14 mouse cellular contexts compared by ENCODE assay signal in the genomic region with DNA sequence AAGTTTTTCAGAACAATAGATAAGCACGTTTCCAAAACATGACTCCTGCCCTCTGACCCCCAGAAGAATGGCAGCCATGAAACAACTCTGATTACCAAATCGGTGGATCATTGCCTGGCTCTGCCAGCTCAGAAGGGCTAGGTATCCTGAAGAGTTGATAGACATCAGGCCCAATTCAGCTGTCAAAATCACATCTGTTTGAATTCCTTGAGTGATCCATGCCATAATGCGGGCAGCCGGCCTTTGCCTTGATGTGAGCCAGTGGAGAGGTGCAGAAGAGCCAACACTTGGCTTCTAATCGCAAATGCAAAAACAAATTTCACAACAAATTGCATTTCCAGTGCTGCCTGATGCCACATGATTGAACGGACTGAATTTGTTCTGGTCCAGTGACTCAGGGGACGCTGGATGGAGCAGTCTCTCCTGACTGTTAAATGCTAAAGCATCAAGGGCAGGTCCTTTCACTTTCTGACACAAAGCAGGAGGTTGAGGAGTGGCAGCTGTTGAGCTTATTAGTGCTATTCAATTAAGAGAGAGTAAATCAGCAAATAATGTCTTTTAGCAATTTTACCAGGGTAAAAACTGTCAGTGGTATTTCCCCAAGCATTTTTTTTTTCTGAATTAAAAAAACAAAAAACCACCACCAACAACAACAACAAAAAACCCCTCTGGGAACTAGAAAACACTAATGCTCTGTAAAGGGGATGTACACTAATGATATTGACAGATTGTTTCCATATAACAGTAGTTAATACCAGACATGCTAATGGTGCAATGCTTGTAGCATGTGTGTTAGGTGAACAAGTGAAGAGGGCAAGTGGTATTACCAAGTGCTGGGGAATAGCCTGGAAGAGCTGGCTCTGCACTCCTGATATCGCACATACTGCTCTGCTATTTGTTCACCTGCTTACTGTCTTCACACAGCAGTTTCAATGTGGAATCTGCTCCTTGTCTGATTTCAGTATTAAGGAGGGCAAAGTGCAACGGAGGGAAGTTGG.
DNase-seq lines count a peak whose midpoint lies in the region; ATAC-seq and TF ChIP-seq lines count a peak whose summit lies in the region.
"Had no signal": no experiment of that assay in that cellular context is flagged by ENCODE, and none has a peak within 500 bp of the region (broad histone marks: within the 10 kb centered on the region; RNA-seq: fewer than 3 reads in every experiment).

No protein-coding gene starts in this region.

- H3K27me3 ChIP-seq in intestine, embryonic 16.5 days (replicated peaks; ENCODE audit: control insufficient read depth, insufficient read depth, low read length): no peaks in the 10 kb centered on the region
- H3K27me3 ChIP-seq in intestine, postnatal 0 days (replicated peaks; ENCODE audit: control insufficient read depth, insufficient read depth, low read length): no peaks in the 10 kb centered on the region
- H3K27me3 ChIP-seq in hindbrain, embryonic 11.5 days (ENCODE audit: control insufficient read depth, insufficient read depth, low read length): no peaks in the 10 kb centered on the region
- H3K27me3 ChIP-seq in neural tube, embryonic 13.5 days: no peaks in the 10 kb centered on the region
- H3K27me3 ChIP-seq: stomach, embryonic 15.5 days had no signal

- H3K9ac ChIP-seq in intestine, embryonic 16.5 days (ENCODE audit: low read depth, low read length): no peak overlapping the region
- H3K9ac ChIP-seq in intestine, postnatal 0 days (ENCODE audit: low read depth, low read length): no peak overlapping the region
- no peak overlapping the region for H3K9ac ChIP-seq in hindbrain, embryonic 11.5 days (ENCODE audit: low read depth, low read length)
- no peak overlapping the region for H3K9ac ChIP-seq in neural tube, embryonic 13.5 days
- H3K9ac ChIP-seq: stomach, embryonic 15.5 days had no signal

- H3K4me3 ChIP-seq in intestine, embryonic 16.5 days (ENCODE audit: low read length): no peak overlapping the region
- H3K4me3 ChIP-seq in intestine, postnatal 0 days (ENCODE audit: low read depth, low read length): no peak overlapping the region
- no peak overlapping the region for H3K4me3 ChIP-seq in hindbrain, embryonic 11.5 days (ENCODE audit: low read depth, low read length)
- no peak overlapping the region for H3K4me3 ChIP-seq in neural tube, embryonic 13.5 days
- H3K4me3 ChIP-seq: heart, adult 2 months; stomach, embryonic 15.5 days had no signal

- TF ChIP-seq CTCF in intestine, postnatal 0 days (IDR thresholded peaks at IDR 0.05; ENCODE audit: low read depth): no peak

- H3K4me1 ChIP-seq in intestine, embryonic 16.5 days (ENCODE audit: control insufficient read depth, insufficient read depth, low read length): no peaks in the 10 kb centered on the region; the same call in 1 of the 2 replicates
- no peaks in the 10 kb centered on the region for H3K4me1 ChIP-seq in intestine, postnatal 0 days (replicated peaks; ENCODE audit: control insufficient read depth, insufficient read depth, low read length)
- H3K4me1 ChIP-seq in hindbrain, embryonic 11.5 days (replicated peaks; ENCODE audit: control insufficient read depth, insufficient read depth, low read length): no peaks in the 10 kb centered on the region
- H3K4me1 ChIP-seq in neural tube, embryonic 13.5 days (replicated peaks): peaks cover 10% of the 10 kb centered on the region
- H3K4me1 ChIP-seq: stomach, embryonic 15.5 days had no signal

- DNase-seq in hindbrain, embryonic 11.5 days (ENCODE audit: low spot score): peak; percentile 22
- DNase-seq in kidney, postnatal 10 days: peak; percentile 18
- DNase-seq in adipocyte (ENCODE audit: low spot score): no peak
- no peak for DNase-seq in spleen, postnatal 14 days (ENCODE audit: low spot score in 2 of 2)
- DNase-seq: cerebellum, adult 2 months; heart, adult 2 months; heart, postnatal 36 days; lung, adult 2 months; right cerebral cortex, postnatal 4 days; thymus, postnatal 4 days had no signal

- no peaks in the 10 kb centered on the region for H3K9me3 ChIP-seq in intestine, embryonic 16.5 days (ENCODE audit: control insufficient read depth, low read length)
- H3K9me3 ChIP-seq in intestine, postnatal 0 days (ENCODE audit: control insufficient read depth): no peaks in the 10 kb centered on the region
- no peaks in the 10 kb centered on the region for H3K9me3 ChIP-seq in hindbrain, embryonic 11.5 days (ENCODE audit: control insufficient read depth, low read length)
- H3K9me3 ChIP-seq in neural tube, embryonic 13.5 days: no peaks in the 10 kb centered on the region
- H3K9me3 ChIP-seq: stomach, embryonic 15.5 days had no signal

- H3K36me3 ChIP-seq in intestine, embryonic 16.5 days (ENCODE audit: control insufficient read depth, insufficient read depth, low read length): no peaks in the 10 kb centered on the region
- no peaks in the 10 kb centered on the region for H3K36me3 ChIP-seq in intestine, postnatal 0 days (ENCODE audit: control insufficient read depth, insufficient read depth)
- no peaks in the 10 kb centered on the region for H3K36me3 ChIP-seq in hindbrain, embryonic 11.5 days (ENCODE audit: control insufficient read depth, insufficient read depth, low read length)
- H3K36me3 ChIP-seq in neural tube, embryonic 13.5 days: no peaks in the 10 kb centered on the region
- H3K36me3 ChIP-seq: stomach, embryonic 15.5 days had no signal

- peak; percentile 38 for ATAC-seq in intestine, embryonic 16.5 days
- ATAC-seq in intestine, postnatal 0 days: no peak
- peak; percentile 75 for ATAC-seq in hindbrain, embryonic 11.5 days (ENCODE audit: low FRiP score)
- ATAC-seq in neural tube, embryonic 13.5 days (ENCODE audit: low read depth): peak; percentile 27; the same call in 1 of the 2 replicates

- H3K4me2 ChIP-seq in intestine, embryonic 16.5 days (ENCODE audit: low read depth, low read length): no peak overlapping the region
- no peak overlapping the region for H3K4me2 ChIP-seq in intestine, postnatal 0 days (replicated peaks; ENCODE audit: low read depth)
- no peak overlapping the region for H3K4me2 ChIP-seq in hindbrain, embryonic 11.5 days (replicated peaks; ENCODE audit: low read depth, low read length)
- no peak overlapping the region for H3K4me2 ChIP-seq in neural tube, embryonic 13.5 days
- H3K4me2 ChIP-seq: stomach, embryonic 15.5 days had no signal

- WGBS in intestine, embryonic 16.5 days: 64% methylated on average over 9 of the region's 9 CpGs
- 67% methylated on average over 9 of the region's 9 CpGs for WGBS in intestine, postnatal 0 days
- 44% methylated on average over 9 of the region's 9 CpGs for WGBS in hindbrain, embryonic 11.5 days
- 49% methylated on average over 9 of the region's 9 CpGs for WGBS in neural tube, embryonic 13.5 days

- no peak overlapping the region for H3K27ac ChIP-seq in intestine, embryonic 16.5 days (ENCODE audit: low read length)
- H3K27ac ChIP-seq in intestine, postnatal 0 days (ENCODE audit: low read depth, low read length): no peak overlapping the region
- H3K27ac ChIP-seq in hindbrain, embryonic 11.5 days (ENCODE audit: low read depth, low read length): no peak overlapping the region
- peak overlapping the region; percentile 33; the same call in 1 of the 2 replicates for H3K27ac ChIP-seq in neural tube, embryonic 13.5 days (replicated peaks)
- H3K27ac ChIP-seq: heart, adult 2 months; stomach, embryonic 15.5 days had no signal

Comparison
In these comparisons a context has a peak if more than half of its experiments do, and no peak if none do; other contexts are left out.
1. DNase-seq: peak in hindbrain, embryonic 11.5 days (single experiment) and kidney, postnatal 10 days (single experiment); none in adipocyte (single experiment) and spleen, postnatal 14 days (0 of 2).